Mouse (Mus musculus) kidney, adult 2 months (tissue): ENCODE measurements around the gene Tbc1d15.

Experiments used
- CTCF ChIP-seq: fragments of 200-500 bp; conservative IDR thresholded peaks from 2 replicates; pipeline ENCODE4 v1.5.1; 2011; ENCODE audit warnings: low read depth, mild to moderate bottlenecking, control low read depth, low read length, moderate library complexity, mixed read lengths; ENCODE audit not compliant: insufficient read depth, insufficient read length
- POLR2A ChIP-seq: fragments of 200-500 bp; IDR thresholded peaks from one replicate; pipeline ENCODE4 v1.6.1; 2011; ENCODE audit warnings: low read depth, low read length, control low read depth

DNA sequence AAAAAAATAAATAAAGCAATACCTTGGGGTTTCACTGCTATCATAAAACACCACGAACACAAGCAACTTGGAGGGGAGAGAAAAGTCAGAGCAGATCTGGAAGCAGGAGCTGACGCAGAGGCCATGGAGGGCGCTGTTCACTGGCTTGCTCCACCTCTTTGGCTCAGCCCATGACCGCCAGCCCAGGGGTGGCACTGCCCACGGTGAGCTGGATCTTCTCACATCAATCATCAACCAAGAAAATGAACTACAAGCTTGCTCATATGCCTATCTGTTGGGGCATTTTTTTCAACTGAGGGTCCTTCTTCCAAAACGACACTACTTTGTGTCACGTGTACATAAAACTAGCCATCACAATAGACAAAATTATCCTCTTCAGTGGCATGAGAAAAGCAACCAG lies 24.7 kb downstream of the Tbc1d15 start:
- no peak for TF ChIP-seq POLR2A
- TF ChIP-seq CTCF, result 0 out of 2 replicates have a peak, but pooled peaks have one; percentile 11
